Mouse (Mus musculus) ES-Bruce4 (cell line): ENCODE data around the gene Pagr1b.

Experiments used
- CTCF ChIP-seq: IDR thresholded peaks from one replicate; pipeline ENCODE4 v1.8.1; 2011; ENCODE audit warnings: low read depth, low read length
- EP300 ChIP-seq: IDR thresholded peaks from 2 replicates; pipeline ENCODE4 v1.6.1; 2011; ENCODE audit warnings: low read depth, low read length; ENCODE audit not compliant: insufficient read depth

GRCm38 (mm10) chr7:126984667-126985444, 31.4 kb downstream of the Pagr1b start:
- no peak for TF ChIP-seq CTCF
- TF ChIP-seq EP300, result no peak
